Mouse (Mus musculus) bone marrow macrophage, adult 2 months (primary cell): Measurements from ENCODE around the gene Kng1. TPM values are rescaled to one million over a fixed set of nuclear protein-coding genes. Genes with fewer than 3 reads are reported as not detected.
"Not testable (repeated sequence)": the region's sequence is repeated elsewhere in the genome, so short reads cannot be mapped to it uniquely, and the experiment has no call there.

Experiments
- H3K27ac ChIP-seq: 2 replicates; pipeline ENCODE4 v1.5.1; 2012; ENCODE audit warnings: low read depth, low read length; ENCODE audit not compliant: insufficient read depth
- H3K4me1 ChIP-seq: 2 replicates; pipeline ENCODE4 v1.6.1; 2012; ENCODE audit warnings: low read length; ENCODE audit not compliant: control insufficient read depth, insufficient read depth
- H3K4me3 ChIP-seq: 2 replicates; pipeline ENCODE4 v1.5.1; 2012; ENCODE audit warnings: mild to moderate bottlenecking, low read length, moderate library complexity; ENCODE audit not compliant: insufficient read depth
- CTCF ChIP-seq: IDR thresholded peaks from 2 replicates; pipeline ENCODE4 v1.5.1; 2012; ENCODE audit warnings: low read depth, mild to moderate bottlenecking, low read length, moderate library complexity
- POLR2A ChIP-seq: IDR thresholded peaks from 2 replicates; pipeline ENCODE4 v1.6.1; 2012; ENCODE audit warnings: mild to moderate bottlenecking, low read depth, low read length, borderline replicate concordance
- polyA plus RNA-seq: library from polyadenylated mRNA; stranded (reverse); fragments of >200 nt; gene quantifications from 2 replicates; pipeline ENCODE4 v1.2.4, GENCODE M21; 2012; ENCODE audit not compliant: missing spikeins, insufficient read depth, insufficient read length

Gene Kng1
- polyA plus RNA-seq, result not detected in 2 replicates

DNA sequence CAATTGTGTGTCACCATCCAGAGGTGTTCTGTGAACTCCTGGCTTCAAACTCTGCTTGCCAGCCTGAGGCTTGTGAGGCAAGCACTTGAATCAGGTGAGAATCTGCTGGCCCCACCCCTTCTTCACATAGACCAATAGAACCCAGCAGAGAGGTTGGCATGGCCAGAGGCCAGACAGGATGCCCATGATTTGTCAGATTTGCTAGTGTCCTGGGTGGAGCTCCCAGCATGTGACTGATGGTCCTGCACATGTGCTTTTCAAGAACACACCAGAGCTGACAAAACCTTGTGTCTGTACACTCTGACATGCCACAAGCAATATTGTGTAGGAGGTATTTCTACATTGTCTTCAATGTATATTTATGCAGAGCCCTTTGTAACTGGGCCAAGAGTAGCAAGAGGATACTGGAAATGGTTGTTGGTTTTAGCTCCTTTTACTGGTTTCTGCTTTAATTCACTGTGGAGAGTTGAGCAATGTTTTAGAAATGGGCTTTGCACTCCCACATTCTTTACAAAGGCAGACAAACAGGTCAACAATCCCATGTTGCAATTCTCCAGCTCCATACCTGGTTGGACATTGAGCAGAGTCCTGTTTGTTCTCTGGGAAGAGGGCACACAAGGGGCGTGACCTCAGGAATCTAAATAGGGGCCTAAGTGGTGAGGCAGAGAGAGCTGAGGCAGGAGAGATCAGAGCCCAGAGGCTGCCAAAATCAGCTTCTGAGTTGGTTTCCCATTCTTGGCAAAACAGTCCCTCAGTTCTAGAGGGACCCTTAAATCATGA, at the start of gene Kng1:
Kng1 (plus strand) TSS at position 198 of the 780 bp plus-strand sequence.
- not testable (repeated sequence) for H3K4me3 ChIP-seq, H3K4me1 ChIP-seq, H3K27ac ChIP-seq

GRCm38 (mm10) chr16:23013786-23014185, 43.9 kb upstream of the Kng1 start:
- not testable (repeated sequence) for H3K4me1 ChIP-seq, H3K4me3 ChIP-seq, H3K27ac ChIP-seq

DNA sequence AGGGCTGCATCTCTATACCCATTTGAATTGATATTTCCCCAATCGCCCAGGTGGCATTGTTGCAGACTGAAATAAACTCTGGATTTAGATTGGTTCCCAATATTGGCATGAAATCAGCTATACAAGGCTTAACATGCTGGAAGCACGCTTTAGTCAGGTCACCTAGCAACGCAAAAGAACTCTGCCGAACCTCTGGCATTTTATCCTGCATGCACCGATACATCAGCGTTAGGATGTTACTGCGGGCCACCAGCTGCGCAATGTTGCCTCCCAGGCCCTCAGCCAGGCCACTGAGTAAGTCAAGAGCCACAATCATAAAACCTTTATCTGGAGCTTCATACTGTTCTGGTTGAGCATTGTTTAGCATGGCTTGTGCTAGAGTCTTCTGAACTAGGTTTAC, 43.0 kb upstream of the Kng1 start:
- not testable (repeated sequence) for H3K4me1 ChIP-seq, H3K4me3 ChIP-seq, H3K27ac ChIP-seq

DNA sequence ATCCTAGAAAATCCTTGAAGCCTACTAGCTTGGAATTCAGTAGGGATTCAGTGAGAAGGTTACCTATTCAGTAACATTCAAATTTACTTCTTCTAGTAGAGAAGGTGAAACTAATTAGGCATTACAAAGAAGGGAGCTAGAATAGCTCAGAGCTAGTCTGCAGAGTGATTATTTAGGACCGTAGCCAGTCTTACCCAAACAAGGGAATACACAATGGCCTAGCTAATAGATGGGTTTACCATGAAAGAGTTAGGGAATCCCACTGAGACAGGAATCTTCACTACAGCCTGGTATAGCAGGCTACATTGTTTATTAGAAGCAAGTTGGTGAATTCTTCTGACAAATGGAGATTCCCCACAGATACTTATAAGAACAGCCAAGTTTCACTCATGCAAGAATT, 37.1 kb upstream of the Kng1 start:
- not testable (repeated sequence) for H3K4me3 ChIP-seq, H3K4me1 ChIP-seq, H3K27ac ChIP-seq

- Histone ChIP-seq H3K4me1 (no peaks in the 10 kb centered on the region), H3K27ac (no peak overlapping the region), H3K4me3 (no peak overlapping the region)
- TF ChIP-seq POLR2A, result no peak
- no peak for TF ChIP-seq CTCF
These were observed 32.6 kb upstream of the Kng1 start for GRCm38 (mm10) chr16:23025111-23025510.

GRCm38 (mm10) chr16:23026582-23026981, 31.1 kb upstream of the Kng1 start:
- no peak overlapping the region for H3K4me3 ChIP-seq
- TF ChIP-seq CTCF (no peak), POLR2A (no peak)
- no peaks in the 10 kb centered on the region for H3K4me1 ChIP-seq
- no peak overlapping the region for H3K27ac ChIP-seq

DNA sequence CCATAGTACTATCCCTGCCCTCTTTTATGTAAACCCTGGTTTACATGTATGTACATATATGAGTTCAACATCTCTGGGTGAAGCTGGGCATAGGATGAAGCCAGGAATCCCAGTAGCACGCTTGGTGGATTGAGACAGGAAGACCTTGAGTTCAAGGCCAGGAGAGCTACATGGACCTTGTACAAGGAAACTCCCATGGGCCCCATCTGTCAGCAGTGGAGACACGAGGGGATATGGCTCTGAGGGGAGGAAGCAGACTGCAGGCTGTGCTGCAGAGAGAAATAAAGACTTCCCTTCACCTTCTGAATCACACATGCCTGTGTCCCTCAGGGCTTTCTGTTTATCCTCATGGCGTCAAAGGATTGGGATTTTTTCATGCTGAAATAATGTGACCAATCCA, 30.3 kb upstream of the Kng1 start:
- not testable (repeated sequence) for H3K27ac ChIP-seq, H3K4me3 ChIP-seq, H3K4me1 ChIP-seq

DNA sequence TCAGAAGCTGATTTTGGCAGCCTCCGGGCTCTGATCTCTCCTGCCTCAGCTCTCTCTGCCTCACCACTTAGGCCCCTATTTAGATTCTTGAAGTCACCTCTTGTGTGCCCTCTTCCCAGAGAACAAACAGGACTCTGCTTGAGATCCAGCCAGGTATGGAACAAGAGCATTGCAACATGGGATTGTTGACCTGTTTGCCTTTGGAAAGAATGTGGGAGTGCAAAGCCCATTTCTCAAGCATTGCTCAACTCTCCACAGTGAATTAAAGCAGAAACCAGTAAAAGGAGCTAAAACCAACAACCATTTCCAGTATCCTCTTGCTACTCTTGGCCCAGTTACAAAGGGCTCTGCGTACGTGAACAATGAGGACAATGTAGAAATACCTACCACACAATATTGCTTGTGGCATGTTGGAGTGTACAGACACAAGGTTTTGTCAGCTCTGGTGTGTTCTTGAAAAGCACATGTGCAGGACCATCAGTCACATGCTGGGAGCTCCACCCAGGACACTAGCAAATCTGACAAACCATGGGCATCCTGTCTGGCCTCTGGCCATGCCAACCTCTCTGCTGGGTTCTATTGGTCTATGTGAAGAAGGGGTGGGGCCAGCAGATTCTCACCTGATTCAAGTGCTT, 28.6 kb upstream of the Kng1 start, which contains the start of gene Kng2:
Kng2 (minus strand) TSS at position 517 of the 635 bp plus-strand sequence.
- H3K27ac ChIP-seq, H3K4me3 ChIP-seq, H3K4me1 ChIP-seq: not testable (repeated sequence)

DNA sequence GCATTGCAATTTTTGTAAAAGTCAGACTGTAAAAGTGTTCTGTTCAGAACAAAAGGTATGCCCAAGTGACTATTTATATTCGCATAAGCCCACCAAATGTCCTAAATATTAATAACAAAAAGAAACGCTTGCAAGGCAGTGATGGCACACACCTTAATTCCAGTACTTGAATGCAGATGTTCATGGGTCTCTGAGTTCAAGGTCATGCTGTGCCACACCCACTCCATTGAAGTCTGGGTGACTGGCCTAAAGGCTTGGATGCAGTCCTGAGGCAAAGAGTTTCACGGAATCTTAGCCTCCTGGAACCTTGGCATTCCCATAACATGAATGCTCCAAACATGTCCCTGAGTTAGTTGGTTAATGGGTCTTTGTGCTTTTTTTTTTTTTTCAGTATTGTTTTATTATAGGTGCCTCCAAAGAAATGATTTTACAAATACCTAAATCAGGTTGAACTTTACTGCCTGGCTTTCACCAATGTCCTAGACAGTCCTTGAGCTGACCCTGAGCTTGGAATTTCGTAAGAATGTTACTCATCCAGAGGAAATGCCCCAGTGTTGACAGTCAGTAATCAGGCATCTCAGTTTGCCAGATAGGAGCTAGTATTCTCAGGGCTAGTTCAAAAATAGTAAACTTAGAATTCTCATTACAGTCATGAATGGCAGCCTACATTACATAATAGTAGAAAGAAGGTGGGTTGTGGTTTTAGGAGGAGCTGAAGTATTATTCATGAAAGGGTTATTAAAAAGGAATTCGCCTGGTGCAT, 26.8 kb upstream of the Kng1 start:
- TF ChIP-seq CTCF, result no peak
- no peak for TF ChIP-seq POLR2A
- Histone ChIP-seq H3K27ac (no peak overlapping the region), H3K4me3 (no peak overlapping the region), H3K4me1 (no peaks in the 10 kb centered on the region)

DNA sequence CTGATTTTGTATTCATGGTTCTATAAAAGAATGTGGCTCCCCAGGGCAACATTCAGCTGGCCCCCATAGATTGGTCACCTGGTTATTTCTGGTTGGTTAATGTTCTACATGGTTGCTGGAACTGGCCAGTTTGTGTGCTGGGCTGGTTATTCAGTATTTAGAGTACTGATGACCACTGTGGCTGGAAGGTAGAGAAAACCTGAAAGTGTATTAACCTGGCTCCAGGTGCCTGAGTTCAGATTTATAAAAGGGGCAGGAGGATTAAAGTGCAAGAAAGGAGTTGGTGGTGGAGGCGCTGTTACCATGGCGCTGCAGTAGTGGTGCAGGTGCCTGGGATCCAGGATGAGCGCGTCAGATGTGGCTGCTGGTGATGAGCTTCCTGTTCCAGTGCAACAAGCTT, 24.0 kb upstream of the Kng1 start:
- H3K4me3 ChIP-seq, result no peak overlapping the region
- H3K4me1 ChIP-seq, result no peaks in the 10 kb centered on the region
- no peak overlapping the region for H3K27ac ChIP-seq
- TF ChIP-seq POLR2A (no peak), CTCF (no peak)
